Mouse (Mus musculus): ENCODE data around the gene Shank1. TPM values are rescaled to one million over a fixed set of nuclear protein-coding genes. Genes with fewer than 3 reads are reported as not detected.
"Not testable (repeated sequence)": the region's sequence is repeated elsewhere in the genome, so short reads cannot be mapped to it uniquely, and the experiment has no call there.

Shank1 gene
- total RNA-seq, 2 experiments from 2014 or later, result 647 to 698 TPM

GRCm38 (mm10) chr7:44277250-44277622 is 32.8 kb upstream of the Shank1 start:
- DNase-seq (ENCODE audit: low spot score in 2 of 2), result peak; percentile 54 to 71
- Histone ChIP-seq H3K4me3 (no peak overlapping the region), H3K27ac (no peak overlapping the region)
- peak; percentile 74 for TF ChIP-seq CTCF (conservative IDR thresholded peaks at IDR 0.05)

GRCm38 (mm10) chr7:44280959-44281358 is 29.1 kb upstream of the Shank1 start:
- no peak for DNase-seq (ENCODE audit: low spot score in 2 of 2)
- Histone ChIP-seq H3K4me3 (no peak overlapping the region), H3K27ac (peak overlapping the region; percentile 54; the same call in 1 of the 2 replicates)
- no peak for TF ChIP-seq CTCF (conservative IDR thresholded peaks at IDR 0.05)

DNA sequence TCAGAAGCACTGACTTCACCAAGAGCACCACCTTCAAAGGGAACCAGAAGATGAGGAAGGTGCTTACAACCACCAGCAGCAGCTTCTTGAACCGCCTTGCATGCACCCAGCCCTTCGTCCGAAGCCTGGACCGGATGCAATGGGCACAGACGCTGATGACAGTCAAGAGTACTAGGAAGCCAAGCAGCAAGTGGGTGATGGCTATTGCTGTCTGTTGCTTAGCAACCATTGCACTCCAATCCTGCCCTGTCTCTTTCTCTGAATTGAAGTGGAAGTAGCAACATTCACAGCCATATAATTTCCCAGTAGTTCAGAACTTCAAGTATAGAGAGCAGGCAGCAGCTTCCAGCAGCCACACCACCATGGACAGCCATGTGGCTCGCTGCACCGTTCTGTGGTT is 28.5 kb upstream of the Shank1 start:
- no peak overlapping the region for H3K4me3 ChIP-seq
- H3K27ac ChIP-seq, result peak overlapping the region; percentile 54; the same call in 1 of the 2 replicates
- no peak for TF ChIP-seq CTCF (conservative IDR thresholded peaks at IDR 0.05)
- no peak for DNase-seq (ENCODE audit: low spot score in 2 of 2)

GRCm38 (mm10) chr7:44287760-44288159 is 22.3 kb upstream of the Shank1 start:
- Histone ChIP-seq H3K4me3 (no peak overlapping the region), H3K27ac (no peak overlapping the region)
- TF ChIP-seq CTCF (conservative IDR thresholded peaks at IDR 0.05), result no peak
- DNase-seq (ENCODE audit: low spot score in 2 of 2), result no peak

- H3K4me3 ChIP-seq, result no peak overlapping the region
- no peak overlapping the region for H3K27ac ChIP-seq
- TF ChIP-seq CTCF (conservative IDR thresholded peaks at IDR 0.05), result no peak
- no peak for DNase-seq (ENCODE audit: low spot score in 2 of 2)
These were observed 19.1 kb upstream of the Shank1 start for GRCm38 (mm10) chr7:44290986-44291385.

DNA sequence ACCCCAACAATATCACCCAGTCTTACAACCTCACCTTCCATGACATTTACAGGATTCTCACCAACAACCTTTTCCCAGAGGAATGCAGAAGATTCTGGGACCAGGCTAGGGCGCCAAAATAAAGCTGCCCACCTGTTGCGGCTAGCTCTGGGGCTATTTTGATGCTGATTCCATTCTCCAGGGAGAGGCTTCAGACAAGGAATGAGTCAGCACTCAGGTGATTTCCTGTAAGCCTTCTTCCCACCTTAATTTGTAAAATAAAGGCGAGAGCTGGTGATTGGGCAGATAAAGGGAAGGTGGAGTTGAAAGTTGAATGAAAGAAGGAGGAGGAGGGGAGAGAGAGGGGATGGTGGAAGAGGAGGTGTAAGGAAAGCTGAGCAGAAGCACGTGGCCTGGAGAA is 18.6 kb upstream of the Shank1 start:
- TF ChIP-seq CTCF (conservative IDR thresholded peaks at IDR 0.05), result no peak
- no peak overlapping the region for H3K4me3 ChIP-seq
- DNase-seq (ENCODE audit: low spot score in 2 of 2), result no peak
- no peak overlapping the region for H3K27ac ChIP-seq

- DNase-seq (ENCODE audit: low spot score in 2 of 2); H3K4me3 ChIP-seq; H3K27ac ChIP-seq: not testable (repeated sequence)
These were observed 12.6 kb upstream of the Shank1 start for GRCm38 (mm10) chr7:44297501-44297900.

DNA sequence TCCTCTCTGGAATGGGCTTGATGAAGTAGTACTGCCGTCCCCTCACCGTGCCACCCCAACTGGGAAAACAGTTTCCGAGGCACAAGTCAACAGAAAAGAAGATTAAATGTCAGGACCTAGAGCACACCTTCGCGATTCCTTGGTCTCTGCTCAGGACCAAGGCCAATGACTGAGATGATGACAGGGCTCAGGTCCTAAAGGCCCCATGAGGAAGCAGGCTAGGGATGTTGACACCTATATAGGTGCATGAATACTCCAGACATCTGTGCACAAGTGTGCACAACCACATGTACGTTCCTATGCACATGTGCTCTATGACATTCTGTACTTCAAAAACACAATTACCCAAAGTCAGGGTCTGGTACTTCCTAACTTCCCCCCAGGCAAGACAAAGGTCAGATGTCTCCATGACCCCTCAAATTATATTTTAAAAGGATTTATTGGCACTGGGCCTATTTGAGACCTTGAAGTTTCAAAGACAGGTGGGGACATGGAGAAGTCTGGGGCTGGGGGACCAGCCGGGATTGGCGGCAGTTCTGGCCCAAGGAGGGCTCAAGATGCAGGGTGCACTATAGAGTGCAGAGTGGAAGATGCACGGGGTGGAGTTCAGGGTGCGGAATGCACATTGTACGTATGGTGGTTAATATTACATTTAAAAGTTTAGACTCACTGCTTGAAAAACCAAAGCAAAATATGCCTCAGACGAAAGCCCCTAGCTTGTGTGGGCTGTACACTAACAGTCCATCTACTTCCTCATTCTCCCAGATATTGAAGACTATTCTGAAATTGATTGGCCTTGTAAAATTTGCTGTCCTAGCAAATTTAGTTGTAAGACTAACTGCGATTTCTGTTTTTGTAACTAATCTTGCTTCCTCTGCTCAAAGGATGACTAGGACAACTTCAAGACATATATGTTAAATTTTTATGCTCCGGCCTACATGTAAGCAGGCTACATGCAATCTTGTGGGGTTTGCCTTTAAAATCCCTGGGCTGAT is 6.4 kb upstream of the Shank1 start:
- Histone ChIP-seq H3K4me3 (peak overlapping the region; percentile 85), H3K27ac (peak overlapping the region; percentile 96)
- peak in 1 of 2 experiments; percentile 7 for DNase-seq (ENCODE audit: low spot score in 2 of 2)
- TF ChIP-seq CTCF (conservative IDR thresholded peaks at IDR 0.05), result no peak

- Histone ChIP-seq H3K27ac (peak overlapping the region; percentile 96), H3K4me3 (peak overlapping the region; percentile 85)
- no peak for TF ChIP-seq CTCF (conservative IDR thresholded peaks at IDR 0.05)
- DNase-seq (ENCODE audit: low spot score in 2 of 2), result no peak
These were observed 5.6 kb upstream of the Shank1 start for GRCm38 (mm10) chr7:44304463-44304774.

DNA sequence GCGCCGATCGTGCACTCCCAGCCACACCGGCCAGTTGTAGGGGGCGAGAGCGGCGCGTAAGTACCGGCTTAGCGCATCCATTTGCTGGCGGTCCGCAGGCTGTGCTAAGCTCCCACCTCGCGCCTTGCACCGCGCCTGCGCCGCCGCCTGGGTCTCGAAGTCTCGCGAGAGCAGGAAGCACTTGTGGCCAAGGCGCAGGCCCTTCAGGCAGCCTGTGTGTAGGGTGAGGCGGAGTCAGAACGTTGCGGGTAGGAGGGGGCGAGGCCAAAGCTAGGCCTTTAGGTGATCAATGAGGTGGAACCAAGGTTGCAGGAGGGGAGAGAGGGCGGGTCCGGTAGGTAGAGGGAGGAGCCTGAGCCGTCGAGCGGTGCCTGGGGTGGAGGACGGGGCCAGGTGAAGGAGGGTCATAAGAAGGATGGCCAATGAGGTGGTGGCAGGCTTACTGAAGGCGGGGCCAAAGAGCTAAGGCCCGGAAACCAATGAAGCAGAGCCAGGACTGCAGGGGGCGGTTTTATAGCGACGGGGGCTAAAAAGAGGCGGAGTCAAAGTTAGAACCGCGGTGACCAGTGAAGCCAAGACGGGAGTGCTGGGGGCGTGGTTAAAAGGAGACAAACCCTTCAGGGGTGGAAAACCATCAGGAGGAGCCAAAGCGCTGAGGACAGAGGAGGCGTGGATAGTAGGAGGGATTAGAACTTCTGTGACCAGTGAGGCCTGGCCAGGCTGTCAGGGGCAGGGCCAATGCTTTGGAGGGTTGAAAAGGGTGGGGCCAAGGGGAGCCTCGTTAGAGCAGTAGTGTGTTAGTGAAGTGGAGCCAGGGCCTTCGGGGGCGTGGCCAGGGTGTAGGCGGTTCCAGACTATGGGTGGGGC is 5.0 kb upstream of the Shank1 start:
- peak; percentile 47; the same call in 1 of the 2 replicates for TF ChIP-seq CTCF (conservative IDR thresholded peaks at IDR 0.05)
- DNase-seq (ENCODE audit: low spot score in 2 of 2), result peak; percentile 92 to 97
- peak overlapping the region; percentile 85 for H3K4me3 ChIP-seq
- H3K27ac ChIP-seq, result peak overlapping the region; percentile 96

- DNase-seq (ENCODE audit: low spot score in 2 of 2), result no peak
- peak overlapping the region; percentile 70 for H3K27ac ChIP-seq
- no peak for TF ChIP-seq CTCF (conservative IDR thresholded peaks at IDR 0.05)
- H3K4me3 ChIP-seq, result peak overlapping the region; percentile 85
These were observed 4.4 kb upstream of the Shank1 start for GRCm38 (mm10) chr7:44305686-44306085.

GRCm38 (mm10) chr7:44306516-44307240 is 3.4 kb upstream of the Shank1 start, which contains the start of gene Clec11a:
Clec11a (minus strand) TSS chr7:44306902.
- peak within 1 kb of the TSS; percentile 70 for H3K27ac ChIP-seq
- peak within 1 kb of the TSS; percentile 85; the same call in 1 of the 2 replicates for H3K4me3 ChIP-seq
- no peak for DNase-seq (ENCODE audit: low spot score in 2 of 2)
- TF ChIP-seq CTCF (conservative IDR thresholded peaks at IDR 0.05), result no peak

Measured in layer of hippocampus, adult 2 months (tissue).